Mouse (Mus musculus) embryo, embryonic 10.5 days (tissue): ENCODE data around the gene Gm14851.
"Not testable (repeated sequence)": the region's sequence is repeated elsewhere in the genome, so short reads cannot be mapped to it uniquely, and the experiment has no call there.

ENCODE experiments used
- DNase-seq: peaks from one replicate; pipeline ENCODE4 v3.0.0-alpha.2; 2015; ENCODE audit warnings: low spot score

Gm14851 gene

GRCm38 (mm10) chr8:21095950-21096349, at the start of gene Gm14851:
Gm14851 (minus strand) TSS chr8:21096050.
- not testable (repeated sequence) for DNase-seq

GRCm38 (mm10) chr8:21134342-21134741, 38.5 kb upstream of the Gm14851 start, which contains the start of gene Defa30:
Defa30 (plus strand) TSS chr8:21134642.
- not testable (repeated sequence) for DNase-seq

GRCm38 (mm10) chr8:21093106-21093505, 2.7 kb downstream of the Gm14851 start:
- DNase-seq, result peak; percentile 13

- not testable (repeated sequence) for DNase-seq
These were observed 11.7 kb downstream of the Gm14851 start, which contains the start of gene Defa25 for GRCm38 (mm10) chr8:21084142-21084541. Defa25 (plus strand) TSS chr8:21084442.

- DNase-seq, result not testable (repeated sequence)
These were observed 31.1 kb downstream of the Gm14851 start, which contains the start of gene Defa35 for GRCm38 (mm10) chr8:21064738-21065137. Defa35 (plus strand) TSS chr8:21065038.

GRCm38 (mm10) chr8:21054747-21055146, 41.1 kb downstream of the Gm14851 start, which contains the start of gene Defa23:
Defa23 (plus strand) TSS chr8:21055047.
- DNase-seq, result not testable (repeated sequence)
